Mouse (Mus musculus): Measurements from ENCODE around the gene Ddx18.

GRCm38 (mm10) chr1:121508729-121509128 is 59.1 kb downstream of the Ddx18 start:
- TF ChIP-seq POLR2A (IDR thresholded peaks at IDR 0.05; ENCODE audit: control insufficient read depth, extremely low read depth, insufficient read depth, low read length, poor library complexity) (no peak), CTCF (IDR thresholded peaks at IDR 0.05; ENCODE audit: borderline replicate concordance, control insufficient read depth, extremely low read depth, insufficient read depth, low read length, poor library complexity) (no peak)
